Mouse (Mus musculus): Measurements from ENCODE around the gene Sowaha.
"Not testable (repeated sequence)": the region's sequence is repeated elsewhere in the genome, so short reads cannot be mapped to it uniquely, and the experiment has no call there.

The Sowaha gene

GRCm38 (mm10) chr11:53450070-53450705 is 29.9 kb downstream of the Sowaha start:
- in situ Hi-C loops (cut with MboI; ENCODE audit: unreplicated experiment in 2 of 2) = loop anchor here in 1 of 2 experiments (25.0 kb wide), 1 partner anchor 812 kb away; the partner anchor contains the start of gene Il3

- in situ Hi-C loops (cut with MboI; ENCODE audit: unreplicated experiment in 2 of 2) = no loop called here
Observed at GRCm38 (mm10) chr11:53448529-53448928, 31.5 kb downstream of the Sowaha start.

GRCm38 (mm10) chr11:53447996-53448395 is 32.1 kb downstream of the Sowaha start:
- in situ Hi-C loops (cut with MboI; ENCODE audit: unreplicated experiment in 2 of 2) = no loop called here

GRCm38 (mm10) chr11:53446183-53446582 is 33.9 kb downstream of the Sowaha start:
- in situ Hi-C loops (cut with MboI; ENCODE audit: unreplicated experiment in 2 of 2) = no loop called here

GRCm38 (mm10) chr11:53445562-53445961 is 34.5 kb downstream of the Sowaha start:
- in situ Hi-C loops (cut with MboI; ENCODE audit: unreplicated experiment in 2 of 2) = no loop called here

- in situ Hi-C loops (cut with MboI; ENCODE audit: unreplicated experiment in 2 of 2) = no loop called here
Observed at GRCm38 (mm10) chr11:53443861-53444260, 36.2 kb downstream of the Sowaha start.

- in situ Hi-C loops (cut with MboI; ENCODE audit: unreplicated experiment in 2 of 2) = no loop called here
Observed at GRCm38 (mm10) chr11:53441921-53442320, 38.2 kb downstream of the Sowaha start.

GRCm38 (mm10) chr11:53436338-53436737 is 43.7 kb downstream of the Sowaha start:
- in situ Hi-C loops (cut with MboI; ENCODE audit: unreplicated experiment in 2 of 2) = no loop called here

GRCm38 (mm10) chr11:53435504-53435903 is 44.6 kb downstream of the Sowaha start:
- in situ Hi-C loops (cut with MboI; ENCODE audit: unreplicated experiment in 2 of 2) = no loop called here

GRCm38 (mm10) chr11:53433057-53433456 is 47.0 kb downstream of the Sowaha start:
- in situ Hi-C loops (cut with MboI; ENCODE audit: unreplicated experiment in 2 of 2) = no loop called here

- in situ Hi-C loops (cut with MboI; ENCODE audit: unreplicated experiment in 2 of 2) = no loop called here
Observed at GRCm38 (mm10) chr11:53431347-53432056, 48.6 kb downstream of the Sowaha start.

- in situ Hi-C loops (cut with MboI; ENCODE audit: unreplicated experiment in 2 of 2) = no loop called here
Observed at GRCm38 (mm10) chr11:53430670-53431346, 49.3 kb downstream of the Sowaha start, which contains the start of the genes Uqcrq and Gdf9. Uqcrq (minus strand) TSS chr11:53430831. Gdf9 (plus strand) TSS chr11:53431023.

GRCm38 (mm10) chr11:53430300-53430669 is 49.8 kb downstream of the Sowaha start:
- in situ Hi-C loops (cut with MboI; ENCODE audit: unreplicated experiment in 2 of 2) = no loop called here

GRCm38 (mm10) chr11:53429182-53429581 is 50.9 kb downstream of the Sowaha start:
- in situ Hi-C loops (cut with MboI; ENCODE audit: unreplicated experiment in 2 of 2) = no loop called here

GRCm38 (mm10) chr11:53428716-53429057 is 51.4 kb downstream of the Sowaha start:
- in situ Hi-C loops (cut with MboI; ENCODE audit: unreplicated experiment in 2 of 2) = no loop called here

GRCm38 (mm10) chr11:53427993-53428715 is 51.9 kb downstream of the Sowaha start:
- in situ Hi-C loops (cut with MboI; ENCODE audit: unreplicated experiment in 2 of 2) = no loop called here

- in situ Hi-C loops (cut with MboI; ENCODE audit: unreplicated experiment in 2 of 2) = not testable (repeated sequence)
Observed at GRCm38 (mm10) chr11:53426914-53427313, 53.2 kb downstream of the Sowaha start.
